Mouse (Mus musculus): ENCODE measurements at regions not wholly inside any gene's neighbourhood (a gene's known extent, or its start where the extent isn't known, plus 50 kb on each side); places are given as distances from the start of the nearest gene placed in this dataset.

- no peak overlapping the region for H3K4me3 ChIP-seq (replicated peaks)
- no peak overlapping the region for H3K4me2 ChIP-seq
- no peaks in the 10 kb centered on the region for H3K9me3 ChIP-seq (replicated peaks)
- no peak for ATAC-seq (ENCODE audit: insufficient read depth)
- H3K36me3 ChIP-seq (replicated peaks), result no peaks in the 10 kb centered on the region
- no peak overlapping the region for H3K9ac ChIP-seq
- no peak overlapping the region for H3K27ac ChIP-seq (replicated peaks)
- no peaks in the 10 kb centered on the region for H3K27me3 ChIP-seq
- no peaks in the 10 kb centered on the region for H3K4me1 ChIP-seq (replicated peaks)
- 45% methylated on average over 19 of the region's 19 CpGs for WGBS (ENCODE audit: insufficient replicate concordance)
Observed at GRCm38 (mm10) chr14:67484533-67485448, 1475.8 kb upstream of the Gulo start.
